Mouse (Mus musculus): ENCODE results near the gene Cyp4f39.
A peak's percentile ranks its signal among the peaks of the same experiment; 100 is the strongest.
"Not testable (repeated sequence)": the region's sequence is repeated elsewhere in the genome, so short reads cannot be mapped to it uniquely, and the experiment has no call there.

Gene Cyp4f39

GRCm38 (mm10) chr17:32474954-32475560, 22.5 kb downstream of the Cyp4f39 start:
- no peak for DNase-seq (ENCODE audit: low spot score)

GRCm38 (mm10) chr17:32477204-32477603, 24.7 kb downstream of the Cyp4f39 start:
- no peak for DNase-seq (ENCODE audit: low spot score)

DNA sequence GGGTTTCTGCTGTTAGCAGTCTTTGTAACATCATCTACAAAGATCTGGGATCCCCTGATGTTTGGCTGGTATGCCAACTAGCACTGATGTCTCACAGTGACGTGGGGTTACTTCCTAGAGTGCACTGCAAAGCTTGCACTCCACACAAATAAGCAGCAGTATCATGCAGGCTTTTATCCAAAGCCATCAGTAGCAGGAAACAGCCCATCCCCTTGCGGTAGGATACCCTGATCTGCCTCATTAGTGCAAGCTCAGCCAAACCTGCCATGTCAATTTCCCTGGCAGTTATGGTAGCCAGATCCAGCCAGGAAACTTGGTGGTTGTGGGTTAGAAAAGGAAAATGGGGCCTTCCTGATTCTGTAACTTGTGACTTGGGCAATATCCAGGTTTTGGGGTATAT, 26.2 kb downstream of the Cyp4f39 start:
- DNase-seq (ENCODE audit: low spot score) = no peak

DNA sequence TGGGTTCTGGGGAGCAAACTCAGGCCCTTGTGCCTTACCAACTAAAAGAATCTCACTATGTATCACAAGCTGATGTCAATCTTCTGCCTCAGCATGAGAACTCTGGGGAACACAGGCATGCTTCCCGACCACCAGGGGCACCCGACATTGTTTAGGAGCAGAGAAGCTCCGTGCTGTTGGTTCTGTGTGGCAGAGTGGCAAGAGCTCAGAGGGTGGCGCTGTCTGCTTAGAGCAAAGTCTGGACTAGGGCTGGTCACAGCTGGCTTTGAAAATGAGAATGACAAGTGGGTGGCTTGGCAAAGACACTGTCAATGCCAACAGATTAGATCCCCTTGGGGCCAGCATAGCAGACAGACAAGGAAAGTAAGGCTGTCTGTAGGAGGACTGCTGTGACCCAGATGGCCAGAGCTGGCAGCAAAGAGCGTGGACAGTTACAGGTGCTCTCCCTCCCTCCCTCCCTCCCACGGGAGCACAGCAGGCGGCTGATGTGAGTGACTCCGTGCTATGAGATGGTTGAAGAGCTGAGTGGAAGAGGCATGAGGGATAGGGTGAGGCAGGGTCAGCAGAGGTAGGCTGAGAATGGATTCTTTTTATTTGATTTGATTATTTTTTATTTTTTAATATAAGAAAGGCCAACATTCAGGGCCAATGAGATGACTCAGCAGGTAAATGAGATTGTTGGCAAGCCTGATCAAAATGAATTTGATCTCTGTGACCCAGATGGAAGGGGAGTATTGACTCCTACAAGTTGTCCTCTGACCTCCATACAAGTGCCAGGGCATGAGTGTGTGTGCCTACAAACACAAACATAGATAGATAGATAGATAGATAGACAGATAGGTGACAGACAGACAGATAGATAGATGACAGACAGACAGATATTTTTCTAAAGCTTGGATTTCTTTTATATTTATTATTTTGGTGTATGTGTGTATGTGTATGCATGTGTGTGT, 27.3 kb downstream of the Cyp4f39 start:
- no peak for DNase-seq (ENCODE audit: low spot score)

- no peak for DNase-seq (ENCODE audit: low spot score)
These were observed 29.2 kb downstream of the Cyp4f39 start for GRCm38 (mm10) chr17:32481766-32482165.

GRCm38 (mm10) chr17:32483200-32483599, 30.7 kb downstream of the Cyp4f39 start:
- DNase-seq (ENCODE audit: low spot score) = peak; percentile 85

DNA sequence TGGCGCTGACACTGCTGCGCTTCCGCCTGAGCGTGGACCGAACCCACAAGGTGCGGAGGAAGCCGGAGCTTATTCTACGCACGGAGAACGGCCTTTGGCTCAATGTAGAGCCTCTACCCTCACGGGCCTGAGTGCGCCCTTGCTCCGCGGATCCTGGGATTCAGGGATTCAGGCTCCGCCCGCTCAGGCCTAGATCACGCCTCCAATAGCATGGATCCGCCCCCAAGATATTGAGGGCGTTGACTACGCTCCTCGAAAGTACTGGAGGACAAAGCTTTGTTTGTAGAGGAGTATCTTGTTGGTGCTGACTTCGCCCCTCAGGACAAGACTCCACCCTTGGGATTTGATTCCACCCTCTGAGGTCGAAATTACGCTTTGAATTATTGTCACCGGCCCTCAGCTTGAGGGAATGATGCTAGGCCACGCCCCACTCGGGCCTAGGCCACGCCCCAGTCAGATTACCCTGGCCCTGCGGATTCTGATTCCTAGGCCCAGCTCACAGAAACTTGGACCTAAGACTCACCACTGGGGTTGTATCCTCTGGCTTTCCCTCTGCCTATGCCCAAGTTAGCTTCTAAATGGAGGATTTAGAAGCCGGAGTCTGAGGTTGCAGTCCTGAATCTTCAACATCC, 39.9 kb downstream of the Cyp4f39 start:
- DNase-seq (ENCODE audit: low spot score) = peak; percentile 21

DNA sequence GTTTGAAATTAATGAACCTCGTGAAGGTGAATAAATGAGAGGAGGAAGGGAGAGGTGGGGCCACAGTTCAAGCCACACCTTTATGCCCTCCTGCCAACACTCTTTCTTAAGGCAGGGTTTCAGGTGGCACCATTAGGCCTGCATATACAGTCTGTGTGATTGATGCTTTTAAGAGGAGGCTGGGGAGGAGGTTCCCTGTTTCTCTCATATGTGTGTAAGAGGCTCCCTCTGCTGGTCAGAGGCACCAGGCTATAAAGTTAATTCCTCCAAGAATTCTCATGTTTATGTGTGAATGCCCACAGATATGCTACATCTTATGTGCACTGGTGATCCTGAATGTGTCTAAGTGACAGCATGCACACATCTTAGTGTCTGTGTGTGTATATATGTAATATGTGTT, 42.1 kb downstream of the Cyp4f39 start:
- peak; percentile 76 for DNase-seq (ENCODE audit: low spot score)

- DNase-seq (ENCODE audit: low spot score) = not testable (repeated sequence)
These were observed 48.0 kb downstream of the Cyp4f39 start for GRCm38 (mm10) chr17:32500511-32500910.

GRCm38 (mm10) chr17:32501051-32501450, 48.5 kb downstream of the Cyp4f39 start:
- DNase-seq (ENCODE audit: low spot score) = no peak

- DNase-seq (ENCODE audit: low spot score) = no peak
These were observed 50.6 kb downstream of the Cyp4f39 start for GRCm38 (mm10) chr17:32503111-32503510.

GRCm38 (mm10) chr17:32505851-32506728, 53.6 kb downstream of the Cyp4f39 start, which contains the start of gene Cyp4f17:
Gene Cyp4f17 (plus strand): TSS chr17:32506050.
- peak; percentile 22 for DNase-seq (ENCODE audit: low spot score)

DNA sequence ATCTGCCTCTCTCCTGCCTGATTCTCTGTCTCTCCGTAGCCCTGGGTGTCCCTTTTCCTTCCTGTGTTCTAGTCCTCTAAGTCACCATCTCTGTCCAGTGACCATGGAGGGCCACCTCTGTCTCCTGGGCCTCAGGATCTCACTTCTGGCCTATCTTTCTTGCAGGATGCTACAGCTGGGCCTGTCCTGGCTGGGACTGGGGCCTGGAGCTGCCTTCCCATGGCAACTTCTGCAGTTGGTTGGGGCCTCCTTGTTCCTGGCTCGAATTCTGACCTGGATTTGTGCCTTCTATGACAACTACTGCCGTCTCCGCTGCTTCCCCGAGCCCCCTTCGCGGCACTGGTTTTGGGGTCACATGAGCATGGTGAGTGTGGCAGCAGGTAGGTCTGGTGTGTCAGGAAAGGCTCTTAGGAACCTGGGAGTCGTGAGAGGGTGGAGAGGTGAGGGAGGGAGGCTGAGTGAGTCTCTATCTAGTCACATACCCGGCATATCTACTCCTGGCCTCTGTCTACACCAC, 54.3 kb downstream of the Cyp4f39 start:
- no peak for DNase-seq (ENCODE audit: low spot score)

DNA sequence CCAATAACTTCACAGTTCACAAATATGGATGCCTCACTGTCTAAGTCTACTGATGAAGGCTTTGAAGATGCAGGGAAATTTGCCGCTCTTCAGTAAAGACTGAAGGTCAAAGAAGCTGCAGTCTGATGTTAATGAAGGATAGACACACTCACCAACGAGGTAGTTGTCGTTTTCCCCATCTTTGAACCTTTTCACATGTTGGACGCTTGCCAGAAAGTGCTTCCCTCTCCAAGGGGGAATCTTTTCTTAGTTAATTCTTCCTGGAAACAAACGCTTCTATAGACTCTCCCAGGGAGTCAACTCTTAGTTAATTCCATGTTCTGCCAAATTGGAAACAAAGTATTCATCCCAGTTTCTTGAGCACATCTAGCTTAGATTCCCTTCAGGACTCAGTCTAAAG, 63.6 kb downstream of the Cyp4f39 start:
- no peak for DNase-seq (ENCODE audit: low spot score)

DNA sequence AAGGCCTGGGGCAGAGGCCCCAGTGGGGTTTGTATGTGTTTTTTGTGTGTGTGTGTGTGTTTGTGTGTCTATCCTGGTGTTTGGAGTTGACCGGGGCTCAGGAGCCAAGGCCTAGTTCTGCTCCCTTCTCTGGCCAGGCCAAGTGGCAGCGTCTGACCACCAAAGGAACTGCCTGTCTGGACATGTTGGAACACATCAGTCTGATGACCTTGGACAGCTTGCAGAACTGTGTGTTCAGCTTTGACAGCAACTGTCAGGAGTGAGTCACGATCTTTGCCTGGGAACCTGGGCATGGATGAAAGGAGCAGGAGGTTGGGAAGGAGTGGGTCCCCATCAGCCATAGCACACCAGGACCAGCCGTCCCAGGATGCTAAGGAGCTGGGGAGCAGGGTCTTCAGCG, 69.5 kb downstream of the Cyp4f39 start:
- DNase-seq (ENCODE audit: low spot score) = no peak

DNA sequence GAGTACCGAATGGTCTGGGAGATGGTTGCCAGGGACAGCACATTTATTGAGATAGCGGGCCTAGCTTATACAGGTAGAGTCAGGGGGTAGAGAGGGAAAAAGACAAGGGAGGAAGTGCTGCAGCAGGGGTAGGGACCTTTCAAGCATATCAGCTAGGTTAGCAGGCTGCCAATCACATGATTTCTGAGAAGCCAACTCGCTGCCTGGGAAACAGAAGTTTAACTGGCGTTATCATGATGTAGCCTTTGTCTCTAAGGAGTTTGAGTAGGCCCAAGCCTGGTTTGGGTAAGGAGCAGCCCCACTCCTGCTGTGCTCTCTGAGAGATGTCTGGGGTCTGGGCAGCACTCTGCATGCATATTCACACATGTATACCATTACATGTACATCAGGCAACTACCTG, 69.9 kb downstream of the Cyp4f39 start:
- DNase-seq (ENCODE audit: low spot score) = no peak

DNA sequence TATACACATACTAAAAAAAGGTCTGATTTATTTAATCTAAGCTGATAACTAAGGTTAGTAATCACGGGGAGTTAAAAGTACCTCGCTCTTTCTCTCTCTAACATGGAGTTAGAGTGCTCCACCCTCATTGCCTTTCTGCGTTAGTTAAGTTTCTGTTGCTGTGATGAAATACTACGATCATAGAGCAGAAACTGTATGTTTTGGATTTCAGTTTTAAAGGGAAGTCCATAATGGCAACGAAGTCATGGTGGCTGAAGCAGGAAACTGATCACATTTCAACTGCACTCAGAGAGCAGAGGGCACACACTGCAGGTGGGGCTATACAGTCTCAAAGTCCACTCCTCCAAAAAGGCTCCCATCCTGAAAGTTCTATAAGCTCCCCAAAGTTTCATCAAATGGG, 70.3 kb downstream of the Cyp4f39 start:
- DNase-seq (ENCODE audit: low spot score) = no peak

- DNase-seq (ENCODE audit: low spot score) = no peak
These were observed 71.4 kb downstream of the Cyp4f39 start for GRCm38 (mm10) chr17:32523895-32524294.

DNA sequence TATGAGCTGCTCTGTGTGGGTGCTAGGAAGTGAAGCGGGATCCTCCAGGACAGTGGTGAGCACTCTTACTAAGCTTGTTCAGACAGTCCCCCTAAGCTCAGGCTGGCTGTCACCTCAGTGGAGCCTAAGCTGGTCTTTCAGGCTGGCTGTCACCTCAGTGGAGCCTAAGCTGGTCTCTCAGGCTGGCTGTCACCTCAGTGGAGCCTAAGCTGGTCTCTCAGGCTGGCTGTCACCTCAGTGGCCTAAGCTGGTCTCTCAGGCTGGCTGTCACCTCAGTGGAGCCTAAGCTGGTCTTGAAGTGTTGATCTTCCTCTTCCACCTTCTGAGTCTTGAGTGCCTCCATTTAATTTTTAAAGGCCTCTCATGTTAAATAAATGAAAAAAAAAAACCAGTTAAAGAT, 73.8 kb downstream of the Cyp4f39 start:
- not testable (repeated sequence) for DNase-seq (ENCODE audit: low spot score)

DNA sequence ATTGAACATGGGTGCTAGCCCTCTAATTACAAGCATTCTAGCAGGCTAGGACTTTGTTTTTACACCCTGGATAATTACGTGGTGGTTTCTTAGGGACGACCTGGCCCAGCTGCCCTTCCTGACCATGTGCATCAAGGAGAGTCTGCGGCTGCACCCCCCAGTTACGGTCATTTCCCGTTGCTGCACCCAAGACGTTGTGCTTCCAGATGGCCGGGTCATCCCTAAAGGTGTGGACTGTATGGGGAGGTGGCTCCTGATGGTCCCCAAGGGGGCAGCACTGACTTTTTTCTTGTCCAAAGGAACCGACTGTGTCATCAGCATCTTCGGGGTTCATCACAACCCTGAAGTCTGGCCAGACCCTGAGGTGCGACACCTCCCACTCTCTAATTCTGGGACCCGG, 75.2 kb downstream of the Cyp4f39 start:
- DNase-seq (ENCODE audit: low spot score) = no peak

All from lung, postnatal 25 days (tissue).